Mouse (Mus musculus): ENCODE measurements at regions not wholly inside any gene's neighbourhood (a gene's known extent, or its start where the extent isn't known, plus 50 kb on each side); places are given as distances from the start of the nearest gene placed in this dataset.
A peak's percentile ranks its signal among the peaks of the same experiment; 100 is the strongest.

DNA sequence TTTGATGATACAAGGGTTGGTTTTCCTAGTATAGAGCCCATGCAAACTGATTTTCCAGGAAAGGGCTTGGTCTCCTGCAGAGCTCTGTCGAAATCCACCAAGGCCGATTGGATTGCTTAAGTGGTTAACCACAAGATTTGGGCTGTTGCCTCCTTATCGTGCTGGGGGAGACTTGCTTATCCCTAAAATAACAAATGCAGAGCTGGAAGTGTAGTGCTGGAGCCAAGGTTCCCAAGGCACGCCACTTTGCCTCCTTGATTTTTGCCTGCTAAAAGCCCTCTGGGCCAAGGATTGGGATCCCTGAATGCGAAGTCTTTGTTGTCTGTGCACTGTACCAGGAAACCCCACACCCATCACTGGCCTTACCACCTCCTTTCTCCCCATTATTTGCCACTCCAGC lies 52.8 kb upstream of the Tmem178 start:
- Histone ChIP-seq H3K4me3 (no peak overlapping the region), H3K27ac (no peak overlapping the region), H3K9me3 (no peaks in the 10 kb centered on the region), H3K36me3 (no peaks in the 10 kb centered on the region), H3K4me1 (replicated peaks) (peaks cover 14% of the 10 kb centered on the region), H3K27me3 (ENCODE audit: insufficient read depth, poor library complexity, severe bottlenecking) (no peaks in the 10 kb centered on the region)
- no peak for DNase-seq (ENCODE audit: low spot score)
- 69% methylated on average over 5 of the region's 5 CpGs for WGBS

- 94% methylated on average over 4 of the region's 4 CpGs for WGBS
- no peak for DNase-seq (ENCODE audit: low spot score)
- Histone ChIP-seq H3K36me3 (no peaks in the 10 kb centered on the region), H3K4me3 (no peak overlapping the region), H3K4me1 (replicated peaks) (peaks cover 19% of the 10 kb centered on the region), H3K27ac (no peak overlapping the region), H3K9me3 (no peaks in the 10 kb centered on the region), H3K27me3 (ENCODE audit: insufficient read depth, poor library complexity, severe bottlenecking) (no peaks in the 10 kb centered on the region)
Observed at GRCm38 (mm10) chr17:80889095-80889494, 55.3 kb upstream of the Tmem178 start.

DNA sequence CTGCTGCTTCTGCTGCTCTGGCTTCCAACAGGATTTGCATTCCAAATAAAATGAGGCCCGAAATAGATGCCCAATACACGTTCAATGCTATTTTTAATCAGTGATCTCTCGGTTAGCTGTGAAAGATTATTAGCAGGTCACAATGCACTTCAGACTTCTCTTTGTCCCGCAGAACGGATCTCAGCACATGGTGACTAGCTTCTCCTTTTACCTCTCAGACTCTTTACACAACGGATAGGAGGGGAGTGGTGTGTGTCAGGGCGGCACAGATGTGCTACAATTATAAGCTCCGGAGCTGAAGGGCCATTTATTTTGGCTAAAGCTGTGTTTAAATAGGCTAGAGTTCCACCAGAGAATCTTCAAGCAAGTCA lies 56.7 kb upstream of the Tmem178 start:
- H3K4me3 ChIP-seq, result no peak overlapping the region; the same call in 1 of the 2 replicates
- WGBS, result 54% methylated on average over 8 of the region's 8 CpGs

DNA sequence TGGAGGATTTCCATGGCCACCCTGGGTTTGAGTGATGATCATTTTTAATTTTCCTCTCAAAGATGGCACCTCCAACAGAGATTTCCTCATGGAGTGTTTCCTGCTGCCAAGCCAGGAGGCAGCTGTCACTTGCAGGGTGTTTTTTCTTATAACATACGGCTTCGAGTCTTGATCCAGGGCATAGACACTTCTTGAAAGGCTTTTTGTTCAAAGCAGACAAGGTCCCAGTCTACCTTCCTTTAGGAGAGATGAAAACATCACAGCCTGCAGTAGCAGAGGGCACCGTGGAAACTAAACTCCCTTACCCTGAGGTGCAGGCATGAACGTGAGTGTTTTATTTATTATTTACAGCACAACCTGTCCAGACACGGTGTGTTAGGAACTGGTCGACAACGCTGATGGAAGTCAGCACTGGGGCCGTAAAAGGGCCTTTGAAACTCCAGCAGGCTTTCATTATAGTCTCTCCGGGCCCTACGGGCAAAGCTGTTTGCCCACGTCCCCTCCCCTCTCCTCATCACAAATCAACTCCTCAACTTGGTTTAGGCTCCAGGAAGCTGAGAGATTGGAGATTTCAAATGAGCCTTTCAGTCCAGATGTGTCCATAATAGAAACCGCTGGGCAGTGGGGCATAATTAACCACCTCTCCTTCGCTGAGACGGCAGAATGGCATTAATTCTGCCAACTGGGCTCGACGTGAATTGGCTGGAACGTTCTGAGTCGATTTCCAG lies 57.2 kb upstream of the Tmem178 start:
- Histone ChIP-seq H3K36me3 (no peaks in the 10 kb centered on the region), H3K4me3 (no peak overlapping the region; the same call in 1 of the 2 replicates), H3K27ac (peak overlapping the region; percentile 64), H3K4me1 (replicated peaks) (peaks cover 19% of the 10 kb centered on the region), H3K9me3 (no peaks in the 10 kb centered on the region), H3K27me3 (ENCODE audit: insufficient read depth, poor library complexity, severe bottlenecking) (no peaks in the 10 kb centered on the region)
- 40% methylated on average over 18 of the region's 18 CpGs for WGBS
- DNase-seq (ENCODE audit: low spot score), result peak; percentile 15

More for the DNA sequence above, 56.7 kb upstream of the Tmem178 start:
- Histone ChIP-seq H3K27me3 (ENCODE audit: insufficient read depth, poor library complexity, severe bottlenecking) (no peaks in the 10 kb centered on the region), H3K4me1 (replicated peaks) (peaks cover 19% of the 10 kb centered on the region), H3K27ac (peak overlapping the region; percentile 64), H3K36me3 (no peaks in the 10 kb centered on the region), H3K9me3 (no peaks in the 10 kb centered on the region)
- no peak for DNase-seq (ENCODE audit: low spot score)

DNA sequence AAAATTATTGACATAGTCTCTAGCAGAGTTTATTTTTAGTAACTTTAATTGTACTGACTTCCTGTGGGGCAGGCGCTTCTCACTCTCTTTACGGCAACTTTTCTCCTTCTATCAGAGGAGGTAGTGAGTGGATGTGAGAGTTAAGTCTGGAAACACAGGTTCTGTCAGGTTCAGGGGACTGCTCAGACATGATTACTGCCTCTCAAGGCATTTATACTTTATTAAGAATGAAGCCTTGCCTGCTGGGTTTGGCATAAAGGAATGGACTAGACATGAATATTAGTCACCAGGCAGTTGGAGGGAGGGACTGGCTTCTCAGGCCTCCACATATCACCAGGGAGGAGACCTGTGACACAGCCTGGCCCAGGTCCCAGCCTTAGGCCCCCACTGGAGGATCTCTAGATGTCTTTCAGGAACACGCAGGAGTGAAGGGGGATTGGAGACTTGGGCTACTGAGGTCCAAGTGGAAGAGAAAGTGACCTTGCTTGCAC lies 58.2 kb upstream of the Tmem178 start:
- Histone ChIP-seq H3K36me3 (no peaks in the 10 kb centered on the region), H3K9me3 (no peaks in the 10 kb centered on the region), H3K4me3 (no peak overlapping the region), H3K27me3 (ENCODE audit: insufficient read depth, poor library complexity, severe bottlenecking) (no peaks in the 10 kb centered on the region), H3K4me1 (replicated peaks) (peaks cover 19% of the 10 kb centered on the region), H3K27ac (no peak overlapping the region)
- no peak for DNase-seq (ENCODE audit: low spot score)
- WGBS, result 78% methylated on average over 3 of the region's 3 CpGs

DNA sequence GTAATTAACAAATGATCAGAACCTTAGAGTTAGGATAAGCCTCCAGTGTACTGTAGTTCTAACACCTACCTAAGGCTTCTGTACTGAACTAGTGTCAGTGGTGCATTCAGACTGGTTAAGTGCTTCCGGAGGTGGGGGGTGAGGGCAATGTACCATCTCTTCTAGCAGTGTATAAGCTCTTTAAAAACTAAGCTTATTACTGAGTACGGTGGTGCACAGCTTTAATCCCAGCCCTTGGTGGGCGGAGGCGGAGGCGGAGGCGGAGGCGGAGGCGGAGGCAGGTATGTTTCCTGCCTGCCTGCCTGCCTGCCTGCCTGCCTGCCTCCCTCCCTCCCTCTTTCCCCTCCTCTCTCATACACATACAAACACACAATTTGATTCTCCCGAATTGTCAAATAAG lies 58.7 kb upstream of the Tmem178 start:
- no peak overlapping the region for H3K4me3 ChIP-seq
- peaks cover 19% of the 10 kb centered on the region for H3K4me1 ChIP-seq (replicated peaks)
- H3K36me3 ChIP-seq, result no peaks in the 10 kb centered on the region
- 87% methylated on average over 9 of the region's 9 CpGs for WGBS
- DNase-seq (ENCODE audit: low spot score), result no peak
- H3K27ac ChIP-seq, result no peak overlapping the region
- no peaks in the 10 kb centered on the region for H3K9me3 ChIP-seq
- no peaks in the 10 kb centered on the region for H3K27me3 ChIP-seq (ENCODE audit: insufficient read depth, poor library complexity, severe bottlenecking)

- Histone ChIP-seq H3K27me3 (ENCODE audit: insufficient read depth, poor library complexity, severe bottlenecking) (no peaks in the 10 kb centered on the region), H3K4me1 (replicated peaks) (peaks cover 19% of the 10 kb centered on the region), H3K27ac (no peak overlapping the region), H3K36me3 (no peaks in the 10 kb centered on the region), H3K9me3 (no peaks in the 10 kb centered on the region), H3K4me3 (no peak overlapping the region)
- no peak for DNase-seq (ENCODE audit: low spot score)
- 68% methylated on average over 2 of the region's 2 CpGs for WGBS
Observed at GRCm38 (mm10) chr17:80884886-80885285, 59.5 kb upstream of the Tmem178 start.

GRCm38 (mm10) chr17:80882476-80882875 lies 62.0 kb upstream of the Tmem178 start:
- DNase-seq (ENCODE audit: low spot score), result no peak
- Histone ChIP-seq H3K27me3 (ENCODE audit: insufficient read depth, poor library complexity, severe bottlenecking) (no peaks in the 10 kb centered on the region), H3K9me3 (no peaks in the 10 kb centered on the region), H3K36me3 (no peaks in the 10 kb centered on the region), H3K27ac (no peak overlapping the region), H3K4me3 (no peak overlapping the region), H3K4me1 (replicated peaks) (peaks cover 14% of the 10 kb centered on the region)
- WGBS, result 88% methylated on average over 3 of the region's 3 CpGs

- H3K9me3 ChIP-seq, result no peaks in the 10 kb centered on the region
- H3K27ac ChIP-seq, result no peak overlapping the region
- H3K4me1 ChIP-seq (replicated peaks), result 0 out of 2 replicates have a peak, but pooled peaks cover 4% of the 10 kb centered on the region
- H3K36me3 ChIP-seq, result no peaks in the 10 kb centered on the region
- DNase-seq (ENCODE audit: low spot score), result no peak
- H3K27me3 ChIP-seq (ENCODE audit: insufficient read depth, poor library complexity, severe bottlenecking), result no peaks in the 10 kb centered on the region
- 81% methylated on average over 4 of the region's 4 CpGs for WGBS
- no peak overlapping the region for H3K4me3 ChIP-seq
Observed at GRCm38 (mm10) chr17:80880325-80880724, 64.1 kb upstream of the Tmem178 start.

DNA sequence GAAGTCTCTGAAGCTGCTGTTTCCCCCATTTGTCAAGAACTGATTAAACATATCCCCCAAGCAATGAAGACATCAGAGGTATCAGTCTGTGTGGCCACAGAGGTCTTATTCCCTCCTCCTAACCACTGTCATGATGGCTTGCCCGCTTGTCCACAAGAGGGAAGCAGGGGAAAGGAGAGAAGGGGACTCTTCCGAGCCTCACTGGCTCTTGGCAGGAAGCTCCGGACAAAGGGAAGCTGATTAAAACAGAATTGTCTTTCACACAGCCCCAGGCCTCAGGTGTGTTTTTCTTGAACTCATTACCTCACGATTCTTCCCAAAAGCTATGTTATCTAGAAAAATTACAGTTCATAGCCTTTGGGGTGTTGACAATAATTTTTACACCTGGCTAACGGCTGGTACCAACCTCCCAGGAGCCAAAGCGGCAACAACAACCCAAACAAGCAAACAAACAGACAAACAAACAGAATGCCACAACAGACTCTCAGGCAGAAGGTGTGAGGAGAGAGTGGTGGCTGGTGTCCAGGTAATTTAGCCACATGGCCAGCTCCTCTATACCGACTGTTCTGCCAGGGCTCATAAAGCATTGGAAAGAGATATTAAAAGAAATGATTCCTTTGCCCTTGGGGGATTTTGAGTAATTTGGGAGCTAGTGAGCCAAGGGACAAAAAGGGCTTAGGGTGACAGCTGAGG lies 68.9 kb upstream of the Tmem178 start:
- DNase-seq (ENCODE audit: low spot score), result no peak
- H3K27ac ChIP-seq, result no peak overlapping the region
- no peak overlapping the region for H3K4me3 ChIP-seq
- 0 out of 2 replicates have a peak, but pooled peaks cover 4% of the 10 kb centered on the region for H3K4me1 ChIP-seq (replicated peaks)
- no peaks in the 10 kb centered on the region for H3K9me3 ChIP-seq
- WGBS, result 53% methylated on average over 7 of the region's 7 CpGs
- H3K36me3 ChIP-seq, result no peaks in the 10 kb centered on the region
- H3K27me3 ChIP-seq (ENCODE audit: insufficient read depth, poor library complexity, severe bottlenecking), result no peaks in the 10 kb centered on the region

GRCm38 (mm10) chr17:80870965-80871364 lies 73.5 kb upstream of the Tmem178 start:
- 0 out of 2 replicates have a peak, but pooled peaks cover 4% of the 10 kb centered on the region for H3K4me1 ChIP-seq (replicated peaks)
- no peak overlapping the region for H3K4me3 ChIP-seq
- no peaks in the 10 kb centered on the region for H3K9me3 ChIP-seq
- H3K27ac ChIP-seq, result no peak overlapping the region
- WGBS, result 80% methylated on average over 4 of the region's 4 CpGs
- H3K27me3 ChIP-seq (ENCODE audit: insufficient read depth, poor library complexity, severe bottlenecking), result no peaks in the 10 kb centered on the region
- no peak for DNase-seq (ENCODE audit: low spot score)
- H3K36me3 ChIP-seq, result no peaks in the 10 kb centered on the region

GRCm38 (mm10) chr17:80862338-80862737 lies 82.1 kb upstream of the Tmem178 start:
- H3K4me1 ChIP-seq (replicated peaks), result no peaks in the 10 kb centered on the region
- 88% methylated on average over 8 of the region's 8 CpGs for WGBS
- no peaks in the 10 kb centered on the region for H3K27me3 ChIP-seq (ENCODE audit: insufficient read depth, poor library complexity, severe bottlenecking)
- no peaks in the 10 kb centered on the region for H3K36me3 ChIP-seq
- H3K27ac ChIP-seq, result no peak overlapping the region
- DNase-seq (ENCODE audit: low spot score), result no peak
- no peak overlapping the region for H3K4me3 ChIP-seq
- H3K9me3 ChIP-seq, result no peaks in the 10 kb centered on the region
